Mouse (Mus musculus) E14TG2a.4 (cell line): ENCODE measurements around the gene Rab44.
"Not testable (repeated sequence)": the region's sequence is repeated elsewhere in the genome, so short reads cannot be mapped to it uniquely, and the experiment has no call there.

Experiments
- H3K27me3 ChIP-seq: 2 replicates; pipeline ENCODE4 v1.6.1; 2014; ENCODE audit warnings: low read length, control low read depth; ENCODE audit not compliant: insufficient read depth
- H3K36me3 ChIP-seq: 2 replicates; pipeline ENCODE4 v1.6.1; 2014; ENCODE audit warnings: low read length, control low read depth; ENCODE audit not compliant: insufficient read depth
- H3K4me1 ChIP-seq: replicated peaks from 2 replicates; pipeline ENCODE4 v1.6.1; 2014; ENCODE audit warnings: low read depth, low read length, control low read depth
- H3K4me3 ChIP-seq: replicated peaks from 2 replicates; pipeline ENCODE4 v1.5.1; 2014; ENCODE audit warnings: mild to moderate bottlenecking, low read length
- H3K9me3 ChIP-seq: 2 replicates; pipeline ENCODE4 v1.6.1; 2014; ENCODE audit warnings: low read length, control low read depth
- CTCF ChIP-seq: conservative IDR thresholded peaks from 2 replicates; pipeline ENCODE4 v1.5.1; 2014; ENCODE audit warnings: low read length
- NANOG ChIP-seq: IDR thresholded peaks from 2 replicates; pipeline ENCODE4 v1.6.1; 2014; ENCODE audit warnings: borderline replicate concordance, low read length, mixed read lengths
- POU5F1 ChIP-seq: IDR thresholded peaks from 2 replicates; pipeline ENCODE4 v1.6.1; 2014; ENCODE audit warnings: low read length, borderline replicate concordance

The Rab44 gene

GRCm38 (mm10) chr17:29093961-29094309 lies 20.0 kb upstream of the Rab44 start:
- TF ChIP-seq NANOG (no peak), CTCF (no peak), POU5F1 (no peak)
- peaks cover 70% of the 10 kb centered on the region for H3K4me1 ChIP-seq
- H3K4me3 ChIP-seq: peak overlapping the region; percentile 93
- peaks cover 29% of the 10 kb centered on the region for H3K36me3 ChIP-seq
- peaks cover 15% of the 10 kb centered on the region for H3K9me3 ChIP-seq
- peaks cover 20% of the 10 kb centered on the region for H3K27me3 ChIP-seq

DNA sequence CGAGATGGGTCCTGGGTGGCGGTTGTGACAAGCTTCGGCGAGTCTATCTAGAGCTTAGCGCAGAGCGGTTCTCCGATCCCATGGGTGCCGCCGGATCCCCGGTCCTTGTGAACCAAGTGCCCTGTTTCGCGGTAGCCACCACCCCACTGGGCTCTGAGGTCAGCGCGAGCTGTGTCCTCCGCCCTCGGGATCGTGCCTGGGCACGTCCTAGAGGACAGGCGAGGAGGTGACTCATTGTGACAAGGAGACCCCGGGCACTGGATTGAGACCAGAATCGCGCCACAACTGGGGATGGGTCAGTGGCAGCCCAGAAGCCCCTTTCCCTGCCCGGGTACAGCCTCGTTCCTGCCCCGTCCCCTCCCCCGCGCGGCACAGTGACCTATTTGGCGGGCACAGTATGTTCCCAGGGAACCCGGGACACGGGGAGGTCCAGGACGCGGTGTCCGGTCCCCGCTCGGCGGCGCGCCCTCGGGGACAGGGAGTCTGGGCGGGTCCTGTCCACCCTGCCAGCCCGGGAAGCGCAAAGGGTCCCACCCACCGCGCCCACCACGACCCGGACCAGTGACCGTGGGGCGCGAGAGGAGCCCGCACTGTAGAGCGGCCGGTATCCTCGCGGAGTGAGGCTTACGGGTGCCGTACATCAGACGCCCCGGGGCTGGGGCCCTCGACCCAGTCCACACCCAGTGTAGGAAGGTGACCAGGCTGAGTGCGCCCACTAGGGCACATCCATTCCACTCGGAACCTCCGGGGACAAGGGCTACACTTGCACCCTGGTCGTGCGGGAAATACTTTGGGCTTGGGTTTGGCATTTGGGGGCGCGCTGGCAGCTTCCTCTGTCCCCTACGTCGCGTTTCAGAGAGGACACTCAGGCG lies 19.4 kb upstream of the Rab44 start:
- no peak for TF ChIP-seq CTCF
- no peak for TF ChIP-seq NANOG
- no peak for TF ChIP-seq POU5F1
- H3K27me3 ChIP-seq: peaks cover 20% of the 10 kb centered on the region
- peaks cover 15% of the 10 kb centered on the region for H3K9me3 ChIP-seq
- peaks cover 35% of the 10 kb centered on the region for H3K36me3 ChIP-seq
- H3K4me1 ChIP-seq: peaks cover 71% of the 10 kb centered on the region
- H3K4me3 ChIP-seq: peak overlapping the region; percentile 93

DNA sequence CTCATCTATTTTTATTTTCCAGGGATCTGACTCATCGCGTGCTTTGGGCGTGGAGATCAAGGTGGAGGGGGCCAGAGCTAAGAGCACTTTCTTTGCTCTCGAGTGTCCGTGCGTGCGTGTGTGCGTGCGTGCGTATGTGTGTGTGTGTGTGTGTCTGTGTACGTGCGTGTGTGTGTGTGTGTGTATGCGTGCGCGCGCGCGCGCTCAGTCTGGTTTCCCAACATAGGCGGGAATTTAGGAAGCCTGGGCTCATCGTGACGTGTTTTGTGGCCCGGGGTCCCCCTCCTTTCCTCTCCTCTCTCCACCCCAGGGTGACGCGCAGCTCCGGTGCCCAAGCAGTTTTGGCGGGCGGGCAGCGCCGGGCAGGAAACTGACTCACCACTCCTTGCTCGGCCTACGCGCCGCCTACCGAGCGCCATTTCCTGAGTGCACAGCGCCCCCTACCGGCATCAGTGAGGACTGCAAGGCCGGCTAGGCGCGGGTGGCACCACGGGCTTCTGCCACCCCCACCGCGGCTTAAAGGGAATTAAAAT lies 18.7 kb upstream of the Rab44 start:
- Histone ChIP-seq H3K4me1 (peaks cover 71% of the 10 kb centered on the region), H3K27me3 (peaks cover 20% of the 10 kb centered on the region), H3K4me3 (peak overlapping the region; percentile 93), H3K36me3 (peaks cover 42% of the 10 kb centered on the region), H3K9me3 (peaks cover 14% of the 10 kb centered on the region)
- TF ChIP-seq POU5F1 (no peak), CTCF (peak; percentile 94)

GRCm38 (mm10) chr17:29096245-29096644 lies 17.7 kb upstream of the Rab44 start:
- peak overlapping the region; percentile 93 for H3K4me3 ChIP-seq
- peaks cover 66% of the 10 kb centered on the region for H3K4me1 ChIP-seq
- H3K27me3 ChIP-seq: peaks cover 20% of the 10 kb centered on the region
- H3K36me3 ChIP-seq: peaks cover 49% of the 10 kb centered on the region
- H3K9me3 ChIP-seq: peaks cover 4% of the 10 kb centered on the region
- no peak for TF ChIP-seq CTCF
- no peak for TF ChIP-seq POU5F1
- TF ChIP-seq NANOG: no peak

DNA sequence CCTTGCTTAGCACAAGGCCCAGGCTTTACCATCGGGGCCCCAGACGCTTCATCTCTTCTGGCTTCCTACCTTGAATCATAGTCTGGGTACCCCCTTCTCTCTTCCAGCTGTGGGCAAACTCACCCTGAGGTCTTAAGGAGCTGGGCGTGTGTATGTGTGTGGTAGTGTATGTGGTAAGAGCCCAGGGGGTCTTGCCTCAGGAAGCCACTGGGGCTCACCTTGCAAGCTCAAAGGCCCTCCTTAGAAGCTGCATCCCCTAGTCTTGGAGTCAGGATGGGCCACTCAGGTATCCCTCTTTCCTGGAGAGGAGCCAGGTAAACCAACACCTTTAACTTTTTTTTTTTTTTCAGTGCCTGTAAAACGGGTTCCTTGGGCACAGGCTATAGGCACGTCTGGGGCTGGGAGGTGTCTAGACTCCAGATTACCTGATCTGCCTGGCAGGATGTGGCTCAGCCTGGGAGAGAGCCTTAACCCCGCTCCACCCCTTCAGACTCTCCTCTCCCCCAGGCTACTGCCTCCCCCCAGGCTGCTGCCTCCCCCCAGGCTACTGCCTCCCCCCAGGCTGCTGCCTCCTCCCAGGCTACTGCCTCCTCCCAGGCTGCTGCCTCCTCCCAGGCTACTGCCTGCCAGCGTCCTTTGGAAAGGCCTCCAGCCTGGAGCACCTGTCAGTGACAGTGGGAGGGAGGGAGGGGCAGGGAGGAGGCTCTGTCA lies 16.9 kb upstream of the Rab44 start:
- Histone ChIP-seq H3K4me1 (peaks cover 62% of the 10 kb centered on the region), H3K27me3 (peaks cover 20% of the 10 kb centered on the region), H3K9me3 (no peaks in the 10 kb centered on the region), H3K4me3 (peak overlapping the region; percentile 93; the same call in 1 of the 2 replicates), H3K36me3 (peaks cover 49% of the 10 kb centered on the region)
- TF ChIP-seq NANOG: no peak
- TF ChIP-seq CTCF: no peak
- no peak for TF ChIP-seq POU5F1

- H3K4me1 ChIP-seq: peaks cover 49% of the 10 kb centered on the region
- H3K9me3 ChIP-seq: no peaks in the 10 kb centered on the region
- H3K4me3 ChIP-seq: peak overlapping the region; percentile 37; the same call in 1 of the 2 replicates
- H3K36me3 ChIP-seq: peaks cover 49% of the 10 kb centered on the region
- peaks cover 16% of the 10 kb centered on the region for H3K27me3 ChIP-seq
- TF ChIP-seq POU5F1 (no peak), CTCF (no peak), NANOG (no peak)
Measured at GRCm38 (mm10) chr17:29098291-29098690, 15.7 kb upstream of the Rab44 start.

GRCm38 (mm10) chr17:29099076-29099475 lies 14.9 kb upstream of the Rab44 start:
- TF ChIP-seq NANOG (no peak), POU5F1 (no peak), CTCF (no peak)
- Histone ChIP-seq H3K4me3 (no peak overlapping the region), H3K4me1 (peaks cover 46% of the 10 kb centered on the region), H3K27me3 (peaks cover 13% of the 10 kb centered on the region), H3K36me3 (peaks cover 49% of the 10 kb centered on the region), H3K9me3 (no peaks in the 10 kb centered on the region)

GRCm38 (mm10) chr17:29100627-29101026 lies 13.3 kb upstream of the Rab44 start:
- peaks cover 36% of the 10 kb centered on the region for H3K4me1 ChIP-seq
- no peaks in the 10 kb centered on the region for H3K9me3 ChIP-seq
- H3K4me3 ChIP-seq: no peak overlapping the region
- peaks cover 2% of the 10 kb centered on the region; the same call in 1 of the 2 replicates for H3K27me3 ChIP-seq
- H3K36me3 ChIP-seq: peaks cover 48% of the 10 kb centered on the region
- TF ChIP-seq NANOG (no peak), CTCF (no peak), POU5F1 (no peak)

DNA sequence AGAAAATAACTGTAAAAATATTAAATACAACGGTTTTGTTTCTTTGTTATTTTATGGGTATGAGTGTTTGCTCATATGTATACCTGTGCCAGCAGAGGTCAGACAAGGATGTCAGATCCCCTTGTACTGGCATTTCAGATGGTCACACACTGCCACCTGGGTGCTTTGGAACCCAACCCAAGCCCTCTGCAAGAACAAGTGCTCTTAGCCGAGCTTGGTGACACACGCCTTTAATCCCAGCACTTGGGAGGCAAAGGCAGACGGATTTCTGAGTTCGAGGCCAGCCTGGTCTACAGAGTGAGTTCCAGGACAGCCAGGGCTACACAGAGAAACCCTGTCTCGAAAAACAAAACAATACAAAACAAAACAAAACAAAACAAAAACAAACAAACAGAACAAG lies 3.6 kb upstream of the Rab44 start:
- not testable (repeated sequence) for H3K36me3 ChIP-seq, H3K4me1 ChIP-seq, H3K4me3 ChIP-seq, H3K27me3 ChIP-seq, H3K9me3 ChIP-seq
